Mouse (Mus musculus) liver, adult (tissue): Measurements from ENCODE around the gene Fcgr3.
A peak's percentile ranks its signal among the peaks of the same experiment; 100 is the strongest.

ENCODE experiments used
- GATA4 ChIP-seq: IDR thresholded peaks from 2 replicates; pipeline ENCODE4 v1.6.1; 2014; ENCODE audit warnings: mild to moderate bottlenecking, low read length; ENCODE audit not compliant: insufficient replicate concordance

Gene Fcgr3

DNA sequence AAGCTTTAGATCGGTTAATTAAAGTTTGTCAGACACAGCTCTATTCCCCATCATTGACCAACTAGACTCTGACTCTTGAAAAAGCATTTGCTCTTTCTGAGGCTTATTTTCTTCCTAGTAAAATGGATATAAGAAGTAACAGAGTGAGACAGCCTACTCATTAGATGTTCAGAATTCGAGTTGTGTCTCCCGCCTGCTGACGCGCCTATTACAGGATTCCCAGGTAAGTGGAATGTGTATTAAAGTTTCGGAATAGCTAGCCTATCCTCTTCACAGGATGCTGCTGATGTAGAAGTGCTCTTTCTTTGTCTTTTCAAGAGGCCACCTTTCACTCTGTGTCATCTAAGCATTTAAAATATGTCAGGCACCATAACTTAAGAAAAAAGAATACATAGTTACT is 25.6 kb downstream of the Fcgr3 start:
- no peak for TF ChIP-seq GATA4

DNA sequence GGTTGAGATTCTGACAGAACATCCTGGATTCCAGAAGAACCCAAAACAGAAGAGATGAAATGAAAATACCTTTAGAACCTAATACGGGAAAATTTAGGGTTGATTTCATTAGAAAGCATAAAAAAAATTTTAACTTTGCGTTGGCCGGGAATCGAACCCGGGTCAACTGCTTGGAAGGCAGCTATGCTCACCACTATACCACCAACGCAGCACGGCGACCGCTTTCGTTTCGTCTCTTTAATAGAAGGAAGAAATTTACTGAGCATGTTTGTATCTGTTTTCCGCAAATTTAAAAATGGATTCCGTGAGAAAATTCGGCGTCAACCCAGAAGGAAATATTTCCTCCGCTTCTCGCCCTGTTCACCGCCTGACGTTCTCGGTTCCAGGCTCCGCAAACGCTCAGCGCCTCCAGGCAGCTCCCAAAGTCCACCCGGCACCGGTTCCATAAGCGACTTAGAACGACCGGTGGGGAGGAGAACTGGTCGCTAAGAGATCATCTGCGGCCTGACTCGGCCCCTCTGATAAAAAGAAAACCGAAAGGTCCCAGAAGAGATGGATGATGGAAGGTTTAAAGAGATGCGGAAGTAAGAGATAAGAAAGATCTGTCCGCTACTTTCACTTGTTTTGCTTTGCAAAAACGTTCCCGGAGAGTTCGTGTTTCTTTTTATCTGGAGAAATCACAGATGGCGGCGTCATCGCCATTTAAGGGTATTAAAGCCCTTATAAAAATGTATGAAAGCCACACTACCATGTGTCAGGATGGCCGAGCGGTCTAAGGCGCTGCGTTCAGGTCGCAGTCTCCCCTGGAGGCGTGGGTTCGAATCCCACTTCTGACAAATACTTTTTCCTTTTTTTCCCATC is 26.6 kb downstream of the Fcgr3 start:
- TF ChIP-seq GATA4 = no peak; the same call in 1 of the 2 replicates

DNA sequence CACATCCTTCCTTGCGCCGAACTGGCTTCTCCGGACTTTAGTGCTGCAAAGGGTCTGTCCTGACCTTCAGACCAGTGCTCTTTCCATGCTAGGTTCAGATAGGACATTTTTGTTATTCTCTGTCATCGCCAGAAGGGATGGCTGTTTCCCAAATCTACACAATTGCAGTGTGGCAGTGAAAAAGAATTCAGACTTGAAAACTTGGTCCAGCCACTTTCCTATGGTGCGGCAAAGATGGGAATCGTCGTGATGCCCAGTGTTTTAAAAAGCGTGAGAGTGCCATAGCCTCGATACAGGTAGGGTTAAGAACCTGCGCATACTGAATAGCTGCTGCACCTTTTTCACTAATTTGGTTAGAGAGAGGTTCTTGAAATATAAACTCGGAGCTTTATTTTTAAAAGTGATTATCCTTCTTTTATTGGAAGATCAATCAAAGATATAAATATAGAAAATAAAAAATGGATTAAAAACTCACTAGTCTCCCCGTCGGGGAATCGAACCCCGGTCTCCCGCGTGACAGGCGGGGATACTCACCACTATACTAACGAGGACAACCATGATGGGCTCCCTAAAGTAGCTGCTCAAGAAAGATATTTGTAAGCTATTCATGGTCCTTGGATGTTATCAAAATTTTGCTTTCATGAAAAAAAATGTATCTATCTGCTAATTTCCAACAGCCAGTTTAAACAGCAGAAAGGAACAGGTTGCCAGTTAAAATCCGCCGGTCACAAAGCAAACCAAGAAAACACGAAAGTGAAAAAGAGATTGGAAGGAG is 28.0 kb downstream of the Fcgr3 start:
- no peak for TF ChIP-seq GATA4

DNA sequence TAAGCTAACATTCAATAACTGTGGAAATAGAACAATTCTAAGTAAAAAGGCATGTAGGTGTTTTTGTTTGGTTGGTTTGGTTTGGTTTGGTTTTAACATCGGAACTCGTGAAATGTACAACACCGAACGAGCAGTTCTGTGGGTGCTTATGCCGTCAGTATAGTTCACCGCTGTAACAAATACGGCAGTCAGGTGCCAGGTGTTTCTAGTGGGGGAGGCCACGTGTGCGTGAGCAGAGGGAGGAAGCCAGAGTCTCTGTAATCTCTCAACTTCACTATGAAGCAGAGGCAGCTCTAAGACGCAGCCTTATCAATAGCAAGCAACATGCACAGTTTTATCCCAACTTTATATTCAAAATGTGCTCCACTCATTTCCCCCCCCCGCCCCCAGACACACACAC is 29.1 kb downstream of the Fcgr3 start:
- no peak for TF ChIP-seq GATA4

DNA sequence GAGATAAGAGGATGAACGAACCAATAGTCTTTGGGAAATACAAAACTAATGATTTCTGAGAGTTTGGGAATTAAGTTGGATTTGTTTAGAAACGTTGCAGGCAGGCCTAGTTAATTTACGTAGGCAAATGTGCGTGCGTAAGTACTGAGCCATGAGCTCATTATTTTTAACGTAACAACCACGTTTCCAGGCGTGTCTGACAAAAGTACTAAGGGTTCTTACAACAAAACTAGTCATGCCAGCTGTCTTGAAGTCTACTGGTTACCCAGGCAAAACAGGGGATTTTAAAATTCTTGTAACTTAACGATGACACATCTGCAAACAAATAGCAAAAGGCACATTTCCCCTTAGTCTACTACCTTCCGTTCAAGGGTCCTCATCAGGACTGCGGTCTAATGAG is 30.5 kb downstream of the Fcgr3 start:
- no peak for TF ChIP-seq GATA4

DNA sequence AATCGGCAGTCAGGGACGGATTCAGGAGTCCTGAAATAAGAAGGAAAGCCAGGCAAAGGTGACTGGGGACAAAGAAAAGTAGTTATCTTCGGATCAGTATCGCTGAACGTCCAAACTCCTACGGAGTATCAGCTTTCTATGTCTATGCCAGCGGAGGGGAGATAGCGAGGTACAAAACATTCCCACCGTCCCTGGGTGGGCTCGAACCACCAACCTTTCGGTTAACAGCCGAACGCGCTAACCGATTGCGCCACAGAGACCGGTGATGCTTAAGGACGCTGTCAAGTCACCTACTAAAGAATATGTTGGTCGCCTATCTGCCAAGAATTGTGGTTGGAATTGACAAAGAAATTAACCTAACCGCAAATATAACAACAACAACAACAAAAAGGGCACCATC is 31.0 kb downstream of the Fcgr3 start:
- peak; percentile 80; the same call in 1 of the 2 replicates for TF ChIP-seq GATA4

DNA sequence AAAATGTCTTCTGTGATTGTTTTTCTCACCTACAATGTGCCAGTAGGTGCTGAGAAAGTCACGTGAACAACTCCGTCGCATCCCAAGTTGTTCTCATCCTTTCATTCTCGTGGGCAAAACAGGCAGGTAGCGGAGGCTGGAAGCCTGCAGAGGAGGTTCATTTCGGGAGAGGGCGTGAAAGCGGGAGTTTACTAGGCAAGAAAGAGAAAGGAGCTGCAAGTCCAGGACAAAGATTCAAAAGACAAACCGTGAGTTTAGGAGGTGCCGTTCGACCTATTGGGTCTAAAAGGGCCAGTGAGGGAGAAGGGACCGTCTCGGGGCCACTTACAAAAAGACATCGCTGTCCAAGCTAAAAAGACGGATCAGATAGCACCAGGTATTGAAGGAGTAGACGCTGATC is 31.5 kb downstream of the Fcgr3 start:
- no peak for TF ChIP-seq GATA4

DNA sequence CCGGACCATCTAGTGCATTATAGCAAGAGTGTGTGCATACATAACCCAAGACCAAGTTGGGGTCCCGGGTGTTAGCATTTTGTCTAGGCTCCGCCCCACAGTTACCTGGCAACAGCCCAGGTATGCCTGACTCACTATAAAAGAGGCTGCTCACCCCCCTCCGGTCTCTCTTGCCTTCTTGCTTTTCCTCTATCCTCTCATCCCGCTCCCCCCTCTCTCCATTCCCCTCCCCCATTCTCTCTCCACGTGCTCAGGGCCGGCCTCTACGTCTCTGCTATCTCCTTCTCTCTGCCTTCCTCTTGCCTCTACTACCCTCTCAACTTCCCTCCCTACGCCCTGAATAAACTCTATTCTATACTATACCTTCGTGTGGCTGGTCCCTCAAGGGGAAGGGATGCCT is 32.0 kb downstream of the Fcgr3 start:
- no peak for TF ChIP-seq GATA4

DNA sequence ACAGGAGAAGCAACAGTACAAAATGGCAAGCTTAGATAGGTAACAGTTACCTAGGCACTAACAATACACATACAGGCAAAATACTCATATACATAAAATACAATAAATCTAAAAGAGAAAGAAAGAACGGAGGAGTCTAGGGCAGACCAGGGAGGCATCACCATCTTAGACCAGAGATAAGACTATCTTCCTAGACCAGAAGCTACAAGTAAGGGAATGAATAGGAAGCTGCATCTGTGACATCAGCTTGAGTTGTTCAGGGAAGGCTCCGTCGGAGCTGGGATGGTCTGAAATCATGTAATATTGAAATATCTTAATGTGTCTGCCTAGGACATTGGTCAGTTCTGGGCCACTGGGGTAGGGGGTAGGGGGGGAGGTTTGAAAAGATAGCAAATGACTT is 33.0 kb downstream of the Fcgr3 start:
- TF ChIP-seq GATA4 = no peak

DNA sequence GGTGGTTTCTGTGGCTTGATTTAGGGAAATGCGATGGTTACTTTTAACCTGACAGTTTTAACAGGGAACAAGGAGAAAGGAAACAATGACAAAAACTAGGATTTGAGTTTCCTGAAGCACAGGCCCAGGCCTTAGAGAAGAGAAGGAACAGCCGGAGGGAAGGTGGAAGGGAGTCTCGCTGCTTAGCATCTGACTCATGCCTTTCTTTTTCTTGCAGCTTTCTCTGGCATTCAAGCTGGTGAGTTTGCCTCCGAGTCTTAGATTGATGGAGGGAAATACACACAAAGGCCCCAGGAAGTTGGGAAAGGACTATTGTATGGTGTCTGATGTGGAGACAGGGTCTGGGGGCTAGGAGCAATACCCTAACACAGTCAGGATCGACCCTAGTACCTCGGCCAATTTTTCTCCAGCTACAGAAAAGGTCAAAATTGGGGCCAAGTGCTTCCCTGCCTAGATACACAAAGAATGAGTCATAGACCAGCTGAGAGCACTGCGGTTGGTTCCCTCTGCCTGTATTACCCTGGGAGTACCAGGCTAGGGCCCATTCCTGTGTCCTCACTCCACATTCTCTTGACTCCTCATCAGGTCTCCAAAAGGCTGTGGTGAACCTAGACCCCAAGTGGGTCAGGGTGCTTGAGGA is 45.3 kb downstream of the Fcgr3 start:
- TF ChIP-seq GATA4 = no peak

DNA sequence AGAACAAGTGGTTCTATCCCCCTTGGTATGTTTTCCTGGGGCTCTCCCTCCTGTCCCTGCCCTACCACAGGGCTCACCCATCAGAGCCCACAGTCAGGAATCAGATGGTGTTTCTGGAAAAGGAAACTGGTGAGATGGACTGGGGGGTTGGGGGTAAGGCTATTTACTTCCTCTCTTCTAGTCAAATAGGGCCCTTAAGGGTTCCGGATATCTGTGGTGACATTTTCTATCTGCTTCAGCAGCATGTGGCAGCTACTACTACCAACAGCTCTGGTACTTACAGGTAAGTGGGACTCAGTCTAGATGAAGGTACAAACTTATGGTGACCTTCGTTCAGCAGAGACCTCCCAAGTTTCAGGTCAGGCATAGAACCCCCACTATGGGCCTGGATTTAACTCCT is 46.0 kb downstream of the Fcgr3 start, which contains the start of gene Fcgr4:
Gene Fcgr4 (plus strand): TSS at position 184 of the 400 bp plus-strand sequence.
- no peak for TF ChIP-seq GATA4

DNA sequence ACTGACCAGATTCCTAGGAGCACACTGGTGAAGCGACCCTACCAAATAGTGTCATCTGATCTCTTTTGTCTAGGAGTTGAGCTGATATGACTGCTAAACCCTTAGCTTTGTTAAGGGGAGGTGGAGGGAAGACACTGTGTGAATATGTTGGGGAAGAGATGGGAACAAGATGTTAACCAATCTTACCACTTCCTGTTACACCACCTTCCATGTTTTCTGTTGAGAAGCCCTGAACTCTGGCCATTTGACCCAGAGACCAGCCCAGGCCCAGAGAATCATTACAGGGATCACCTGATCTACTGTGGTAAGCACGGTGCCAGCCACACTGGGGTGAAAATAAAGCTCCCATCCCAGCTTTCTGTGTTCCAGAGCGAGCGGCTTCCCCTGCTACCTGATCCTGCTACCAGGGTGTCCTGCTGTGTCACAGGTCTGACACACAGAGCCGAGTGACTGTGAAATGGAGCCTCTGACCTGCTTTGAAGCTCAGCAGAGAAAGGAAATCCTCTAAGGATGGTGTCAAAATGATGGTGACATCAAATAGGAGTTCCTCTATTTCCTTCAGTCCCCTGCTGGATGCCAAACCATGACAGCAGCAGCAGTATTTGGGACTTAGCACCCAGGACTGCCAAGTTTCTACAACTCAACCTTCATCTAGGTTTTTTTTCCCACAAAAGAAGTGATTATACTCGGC is 47.1 kb downstream of the Fcgr3 start:
- TF ChIP-seq GATA4 = no peak

DNA sequence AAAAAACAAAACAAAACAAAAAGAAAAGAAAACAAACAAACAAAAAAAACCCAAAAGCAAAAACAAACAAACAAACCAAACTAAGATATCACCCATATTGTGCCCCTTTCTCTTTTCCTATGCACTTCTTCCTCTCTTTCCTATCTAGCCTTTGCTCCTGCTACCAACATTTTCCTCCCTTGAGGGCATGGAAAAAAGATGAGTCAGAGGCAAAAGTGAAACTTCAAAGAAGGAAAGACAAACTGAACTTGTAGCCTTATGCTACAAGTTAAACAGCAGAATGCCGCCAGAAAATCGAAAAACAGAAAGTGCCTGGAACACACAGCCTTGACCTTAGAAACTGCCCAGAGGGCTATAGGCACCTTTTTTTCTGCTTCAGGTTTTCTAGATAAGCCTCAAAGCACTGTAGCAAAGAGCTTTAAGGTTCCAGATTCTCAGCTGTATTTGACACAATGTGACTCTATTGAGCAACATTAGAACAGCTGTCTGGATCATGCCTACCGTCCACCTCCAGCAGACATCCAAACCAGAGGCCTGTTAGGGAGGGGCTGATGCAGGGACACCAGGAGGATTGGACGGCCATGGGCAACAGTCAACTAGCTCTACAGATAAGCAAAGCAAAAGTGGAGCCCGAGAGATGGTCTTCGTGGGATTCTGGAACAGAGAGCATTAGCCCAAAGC is 47.9 kb downstream of the Fcgr3 start:
- no peak for TF ChIP-seq GATA4

DNA sequence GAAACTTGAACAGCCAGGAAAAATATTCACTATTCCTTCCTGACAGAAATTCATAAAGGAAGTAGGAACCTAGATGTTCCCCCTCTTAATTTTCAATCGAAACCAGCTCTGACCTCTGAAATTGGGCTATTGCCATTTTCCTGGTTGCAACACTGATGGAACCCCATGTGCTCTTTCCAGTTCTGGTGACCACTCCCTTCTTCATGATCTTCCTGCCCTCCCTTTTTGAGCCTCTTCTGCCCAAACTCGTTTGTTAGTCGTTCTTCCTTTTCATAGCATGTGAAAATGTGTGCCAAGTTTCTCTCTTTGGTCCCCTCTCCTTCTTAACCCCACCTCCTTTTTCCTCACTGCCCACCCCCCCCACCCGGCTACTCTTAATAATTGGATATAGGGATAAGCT is 53.0 kb downstream of the Fcgr3 start:
- TF ChIP-seq GATA4 = no peak

DNA sequence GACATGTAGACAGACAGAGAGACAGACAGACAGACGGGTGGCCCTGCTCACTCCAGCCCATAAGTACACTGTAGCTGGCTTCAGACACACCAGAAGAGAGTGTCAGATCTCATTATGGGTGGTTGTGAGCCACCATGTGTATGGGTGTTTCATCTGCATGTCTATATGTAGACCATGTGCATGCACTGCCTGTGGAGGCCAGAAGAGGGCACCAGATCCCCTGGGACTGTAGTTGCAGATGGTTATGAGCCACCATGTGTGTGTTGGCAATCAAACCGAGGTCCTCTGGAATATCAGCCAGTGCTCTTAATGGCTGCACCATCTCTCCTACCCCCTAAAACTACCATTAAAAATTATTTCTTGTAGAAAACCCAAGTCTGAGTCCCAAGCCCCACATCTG is 57.8 kb downstream of the Fcgr3 start:
- TF ChIP-seq GATA4 = no peak

DNA sequence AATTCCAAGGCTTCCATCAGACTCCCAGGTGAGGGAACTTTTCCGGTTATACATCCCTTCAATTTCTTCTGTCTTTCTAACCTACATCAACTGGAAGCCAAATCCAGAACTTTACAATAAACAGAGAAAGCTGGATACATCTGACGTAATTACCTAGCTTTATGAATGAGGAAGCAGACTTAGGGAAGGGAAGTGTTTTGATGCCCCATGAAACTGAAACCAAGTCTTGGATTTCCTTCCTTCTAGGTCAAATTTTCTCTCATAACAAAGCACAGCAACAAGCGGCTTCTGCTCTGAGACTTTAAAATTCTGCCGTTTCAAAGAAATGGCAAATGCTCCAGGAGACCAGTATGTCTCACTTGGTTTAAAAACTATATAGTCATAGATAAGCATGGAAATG is 58.4 kb downstream of the Fcgr3 start:
- TF ChIP-seq GATA4 = no peak
